In genomic region chr7:126472306-126472705, GRCm38 (mm10) we compare ENCODE assay signal across 16 mouse cellular contexts. TPM values are rescaled to one million over a fixed set of nuclear protein-coding genes. Genes with fewer than 3 reads are reported as not detected.
DNase-seq lines count a peak whose midpoint lies in the region; ATAC-seq and TF ChIP-seq lines count a peak whose summit lies in the region.
"Had no signal": no experiment of that assay in that cellular context is flagged by ENCODE, and none has a peak within 500 bp of the region (broad histone marks: within the 10 kb centered on the region; RNA-seq: fewer than 3 reads in every experiment).

No protein-coding gene starts in this region.

- H3K4me2 ChIP-seq in liver, embryonic 11.5 days: peak overlapping the region; percentile 96
- H3K4me2 ChIP-seq: forebrain, embryonic 13.5 days; heart, embryonic 15.5 days; midbrain, embryonic 11.5 days; neural tube, embryonic 13.5 days had no signal

- 65% methylated on average over 13 of the region's 13 CpGs for WGBS in liver, embryonic 11.5 days

- no peaks in the 10 kb centered on the region for H3K9me3 ChIP-seq in G1E (replicated peaks)
- H3K9me3 ChIP-seq in liver, embryonic 11.5 days (ENCODE audit: control insufficient read depth, low read length): no peaks in the 10 kb centered on the region
- H3K9me3 ChIP-seq: forebrain, embryonic 13.5 days; heart, embryonic 15.5 days; neural tube, embryonic 13.5 days had no signal

- no peak for TF ChIP-seq CTCF in G1E (IDR thresholded peaks at IDR 0.05; ENCODE audit: low read depth, low read length)

- no peaks in the 10 kb centered on the region for H3K27me3 ChIP-seq in G1E (ENCODE audit: insufficient read depth, low read length)
- H3K27me3 ChIP-seq in liver, embryonic 11.5 days (replicated peaks; ENCODE audit: control insufficient read depth, insufficient read depth, low read length): no peaks in the 10 kb centered on the region
- H3K27me3 ChIP-seq: forebrain, embryonic 13.5 days; heart, embryonic 15.5 days; neural tube, embryonic 13.5 days had no signal

- no peak overlapping the region for H3K9ac ChIP-seq in liver, embryonic 11.5 days (ENCODE audit: low read depth, low read length)
- H3K9ac ChIP-seq: neural tube, embryonic 13.5 days had no signal

- H3K4me1 ChIP-seq in G1E (ENCODE audit: insufficient read depth, low read depth, low read length): peaks cover 57% of the 10 kb centered on the region
- peaks cover 40% of the 10 kb centered on the region for H3K4me1 ChIP-seq in liver, embryonic 11.5 days (replicated peaks; ENCODE audit: control insufficient read depth, insufficient read depth, low read length)

- no peak for ATAC-seq in G1E (ENCODE audit: extremely low read depth, insufficient number of reproducible peaks, low FRiP score, poor library complexity, severe bottlenecking)
- no peak for ATAC-seq in liver, embryonic 11.5 days (replicated peaks; ENCODE audit: low FRiP score)
- ATAC-seq: forebrain, embryonic 13.5 days; intestine, embryonic 16.5 days had no signal

- DNase-seq in CD4-positive, CD25-positive, alpha-beta regulatory T cell, adult 2 months (ENCODE audit: low read depth, low spot score): peak; percentile 83
- no peak for DNase-seq in G1E (ENCODE audit: low spot score)
- DNase-seq in liver, embryonic 11.5 days (ENCODE audit: low spot score): no peak
- DNase-seq in spleen, postnatal 36 days (ENCODE audit: low spot score in 2 of 2): peak; percentile 47 to 56
- DNase-seq in kidney, adult 18-20 months: no peak
- no peak for DNase-seq in kidney, postnatal 14 days
- DNase-seq in urinary bladder, adult 18-20 months (ENCODE audit: low spot score in 2 of 2): no peak
- no peak for DNase-seq in frontal cortex, postnatal 25 days (ENCODE audit: low spot score in 2 of 2)
- DNase-seq: lung, adult 2 months; right cerebral cortex, adult 18-20 months had no signal

- H3K4me3 ChIP-seq in G1E (ENCODE audit: low read depth, low read length): peak overlapping the region; percentile 27; the same call in 1 of the 2 replicates
- H3K4me3 ChIP-seq in liver, embryonic 11.5 days (ENCODE audit: low read depth, low read length): no peak overlapping the region
- H3K4me3 ChIP-seq: forebrain, embryonic 13.5 days; left cerebral cortex, adult 2 months; neural tube, embryonic 13.5 days had no signal

- H3K36me3 ChIP-seq in G1E (replicated peaks): peaks cover 65% of the 10 kb centered on the region
- peaks cover 37% of the 10 kb centered on the region for H3K36me3 ChIP-seq in liver, embryonic 11.5 days (ENCODE audit: control insufficient read depth, insufficient read depth, low read length)

- H3K27ac ChIP-seq in liver, embryonic 11.5 days (ENCODE audit: low read depth, low read length): no peak overlapping the region
- H3K27ac ChIP-seq: forebrain, embryonic 13.5 days; heart, embryonic 15.5 days; left cerebral cortex, adult 2 months; neural tube, embryonic 13.5 days had no signal

RNA-seq across cellular contexts. Expression of gene Sh2b1, which starts 2.9 kb away (rescaled TPM):
- total RNA-seq in G1E (2014; fragmentation: Nextera tagmentation) (24.0 and 24.6 TPM in 2 replicates), G1E (2017) (8.3 and 8.9 TPM in 2 replicates)
- polyA plus RNA-seq in G1E (2012): 55.6 and 61.5 TPM in 2 replicates
- polyA plus RNA-seq in liver, embryonic 11.5 days (2014; fragmentation: Nextera tagmentation; extraction: Ambion mirVana): 26.2 and 26.4 TPM in 2 replicates

RNA-seq across cellular contexts. Expression of gene Atp2a1, which starts 9.4 kb away (rescaled TPM):
- total RNA-seq in G1E (2014; fragmentation: Nextera tagmentation) (0.29 TPM in 1 of 2 replicates, not detected in the other), G1E (2017) (not detected in 2 replicates)
- 0.02 TPM in 1 of 2 replicates, not detected in the other for polyA plus RNA-seq in G1E (2012)
- 1.3 TPM in 2 replicates for polyA plus RNA-seq in liver, embryonic 11.5 days (2014; fragmentation: Nextera tagmentation; extraction: Ambion mirVana)

RNA-seq across cellular contexts. Expression of gene Tufm, which starts 14.9 kb away (rescaled TPM):
- total RNA-seq in G1E (2014; fragmentation: Nextera tagmentation) (89.3 and 123 TPM in 2 replicates), G1E (2017) (80.3 and 81.9 TPM in 2 replicates)
- 59.4 and 126 TPM in 2 replicates for polyA plus RNA-seq in G1E (2012)
- polyA plus RNA-seq in liver, embryonic 11.5 days (2014; fragmentation: Nextera tagmentation; extraction: Ambion mirVana): 193 and 211 TPM in 2 replicates

RNA-seq across cellular contexts. Expression of gene Atxn2l, which starts 30.9 kb away (rescaled TPM):
- total RNA-seq in G1E (2014; fragmentation: Nextera tagmentation) (301 and 400 TPM in 2 replicates), G1E (2017) (27.8 and 32.0 TPM in 2 replicates)
- 843 and 964 TPM in 2 replicates for polyA plus RNA-seq in G1E (2012)
- polyA plus RNA-seq in liver, embryonic 11.5 days (2014; fragmentation: Nextera tagmentation; extraction: Ambion mirVana): 71.4 and 75.7 TPM in 2 replicates

RNA-seq across cellular contexts. Expression of gene Rabep2, which starts 43.7 kb away (rescaled TPM):
- 1.7 and 2.9 TPM in 2 replicates for total RNA-seq in G1E (2014; fragmentation: Nextera tagmentation)
- 16.0 and 16.1 TPM in 2 replicates for total RNA-seq in G1E (2017)
- 21.7 and 28.3 TPM in 2 replicates for polyA plus RNA-seq in G1E (2012)
- polyA plus RNA-seq in liver, embryonic 11.5 days (2014; fragmentation: Nextera tagmentation; extraction: Ambion mirVana): 15.6 and 16.0 TPM in 2 replicates

Comparison
In these comparisons a context has a peak if more than half of its experiments do, and no peak if none do; other contexts are left out.
1. DNase-seq: peak in CD4-positive, CD25-positive, alpha-beta regulatory T cell, adult 2 months (single experiment) and spleen, postnatal 36 days (2 of 2); none in G1E (single experiment), liver, embryonic 11.5 days (single experiment), kidney, adult 18-20 months (single experiment), kidney, postnatal 14 days (single experiment), urinary bladder, adult 18-20 months (0 of 2) and frontal cortex, postnatal 25 days (0 of 2).